Mouse (Mus musculus): ENCODE data around the gene Adamts20. TPM values are rescaled to one million over a fixed set of nuclear protein-coding genes. Genes with fewer than 3 reads are reported as not detected.

Gene Adamts20
- total RNA-seq, 4 experiments from 2014 or later = 0.94 to 2.3 (median 1.2) TPM

GRCm38 (mm10) chr15:94339011-94339410 lies 126.2 kb downstream of the Adamts20 start:
- no peak for DNase-seq

GRCm38 (mm10) chr15:94334586-94334985 lies 130.6 kb downstream of the Adamts20 start:
- no peak for DNase-seq

- DNase-seq = no peak
Observed at GRCm38 (mm10) chr15:94326626-94327025, 138.6 kb downstream of the Adamts20 start.

GRCm38 (mm10) chr15:94325509-94326181 lies 139.6 kb downstream of the Adamts20 start:
- peak; percentile 49 for DNase-seq

GRCm38 (mm10) chr15:94316171-94316570 lies 149.0 kb downstream of the Adamts20 start:
- DNase-seq = no peak

GRCm38 (mm10) chr15:94309689-94310088 lies 155.5 kb downstream of the Adamts20 start:
- no peak for DNase-seq

- no peak for DNase-seq
Observed at GRCm38 (mm10) chr15:94307888-94308287, 157.3 kb downstream of the Adamts20 start.

GRCm38 (mm10) chr15:94303151-94303550 lies 162.1 kb downstream of the Adamts20 start:
- no peak for DNase-seq

GRCm38 (mm10) chr15:94294084-94294483 lies 171.1 kb downstream of the Adamts20 start:
- no peak for DNase-seq

GRCm38 (mm10) chr15:94288015-94288414 lies 177.2 kb downstream of the Adamts20 start:
- DNase-seq = no peak

- DNase-seq = no peak
Observed at GRCm38 (mm10) chr15:94287495-94287894, 177.7 kb downstream of the Adamts20 start.

- DNase-seq = no peak
Observed at GRCm38 (mm10) chr15:94276418-94276817, 188.8 kb downstream of the Adamts20 start.

- peak; percentile 63 for DNase-seq
Observed at GRCm38 (mm10) chr15:94265630-94266029, 199.6 kb downstream of the Adamts20 start.

GRCm38 (mm10) chr15:94264497-94264879 lies 200.7 kb downstream of the Adamts20 start:
- no peak for DNase-seq

GRCm38 (mm10) chr15:94263866-94264496 lies 201.2 kb downstream of the Adamts20 start:
- no peak for DNase-seq

- DNase-seq = no peak
Observed at GRCm38 (mm10) chr15:94263241-94263640, 202.0 kb downstream of the Adamts20 start.

GRCm38 (mm10) chr15:94259497-94259896 lies 205.7 kb downstream of the Adamts20 start:
- DNase-seq = no peak

GRCm38 (mm10) chr15:94255538-94255937 lies 209.7 kb downstream of the Adamts20 start:
- DNase-seq = no peak

GRCm38 (mm10) chr15:94254861-94255516 lies 210.2 kb downstream of the Adamts20 start:
- no peak for DNase-seq

- DNase-seq = no peak
Observed at GRCm38 (mm10) chr15:94254091-94254860, 210.9 kb downstream of the Adamts20 start.

- no peak for DNase-seq
Observed at GRCm38 (mm10) chr15:94252962-94253712, 212.1 kb downstream of the Adamts20 start.

GRCm38 (mm10) chr15:94249766-94250165 lies 215.5 kb downstream of the Adamts20 start:
- DNase-seq = no peak

All from adrenal gland, adult 8-10 months (tissue).